Comparison of ENCODE assay signal across 10 mouse cellular contexts in genomic region chr11:96902639-96903635, GRCm38 (mm10). TPM values are rescaled to one million over a fixed set of nuclear protein-coding genes. Genes with fewer than 3 reads are reported as not detected.
DNase-seq lines count a peak whose midpoint lies in the region; ATAC-seq and TF ChIP-seq lines count a peak whose summit lies in the region.
"Had no signal": no experiment of that assay in that cellular context is flagged by ENCODE, and none has a peak within 500 bp of the region (broad histone marks: within the 10 kb centered on the region; RNA-seq: fewer than 3 reads in every experiment).

No protein-coding gene starts in this region.

- H3K36me3 ChIP-seq in hindbrain, embryonic 13.5 days, result peaks cover 3% of the 10 kb centered on the region; the same call in 1 of the 2 replicates
- H3K36me3 ChIP-seq in midbrain, postnatal 0 days (ENCODE audit: insufficient read depth, low read length), result peaks cover 4% of the 10 kb centered on the region; the same call in 1 of the 2 replicates

- TF ChIP-seq POLR2A in cerebellum, adult 2 months (IDR thresholded peaks at IDR 0.05; ENCODE audit: borderline replicate concordance, insufficient read depth, low read length), result no peak

- peaks cover 11% of the 10 kb centered on the region for H3K4me1 ChIP-seq in cerebellum, adult 2 months (ENCODE audit: control insufficient read depth, insufficient read depth, low read length)
- H3K4me1 ChIP-seq in hindbrain, embryonic 13.5 days (replicated peaks), result peaks cover 92% of the 10 kb centered on the region
- peaks cover 3% of the 10 kb centered on the region; the same call in 1 of the 2 replicates for H3K4me1 ChIP-seq in midbrain, postnatal 0 days (ENCODE audit: insufficient read depth, low read length)

- peak; percentile 42 to 44 for DNase-seq in cerebellum, adult 2 months
- DNase-seq in cerebellum, adult 8-10 months, result no peak
- DNase-seq in right cerebral cortex, adult 18-20 months, result peak; percentile 23
- no peak for DNase-seq in right cerebral cortex, postnatal 25 days
- DNase-seq in midbrain, postnatal 0 days (ENCODE audit: low spot score), result peak; percentile 84
- no peak for DNase-seq in urinary bladder, postnatal 10 days (ENCODE audit: low spot score)
- no peak for DNase-seq in left cerebral cortex, adult 8-10 months (ENCODE audit: low spot score in 2 of 2)

- peak overlapping the region; percentile 11; the same call in 1 of the 2 replicates for H3K4me2 ChIP-seq in hindbrain, embryonic 13.5 days
- H3K4me2 ChIP-seq in midbrain, postnatal 0 days (ENCODE audit: low read depth, low read length, poor library complexity, severe bottlenecking), result no peak overlapping the region
- H3K4me2 ChIP-seq: embryonic facial prominence, embryonic 15.5 days; lung, embryonic 15.5 days had no signal

- TF ChIP-seq CTCF in cerebellum, adult 2 months (IDR thresholded peaks at IDR 0.05; ENCODE audit: borderline replicate concordance, insufficient read depth, low read depth, low read length), result no peak
- TF ChIP-seq CTCF in midbrain, postnatal 0 days (IDR thresholded peaks at IDR 0.05), result no peak

- 51% methylated on average over 16 of the region's 16 CpGs for WGBS in cerebellum, adult 2 months
- 5% methylated on average over 16 of the region's 16 CpGs for WGBS in hindbrain, embryonic 13.5 days
- 14% methylated on average over 16 of the region's 16 CpGs for WGBS in midbrain, postnatal 0 days

- 0 out of 2 replicates have a peak overlapping the region, but pooled peaks have one; percentile 2 for H3K9ac ChIP-seq in hindbrain, embryonic 13.5 days
- no peak overlapping the region for H3K9ac ChIP-seq in midbrain, postnatal 0 days (replicated peaks; ENCODE audit: low read length, poor library complexity, severe bottlenecking)
- H3K9ac ChIP-seq: embryonic facial prominence, embryonic 15.5 days; lung, embryonic 15.5 days had no signal

- H3K9me3 ChIP-seq in hindbrain, embryonic 13.5 days, result no peaks in the 10 kb centered on the region
- H3K9me3 ChIP-seq in midbrain, postnatal 0 days (ENCODE audit: low read length), result no peaks in the 10 kb centered on the region
- H3K9me3 ChIP-seq: embryonic facial prominence, embryonic 15.5 days; lung, embryonic 15.5 days had no signal

- ATAC-seq in hindbrain, embryonic 13.5 days (ENCODE audit: low FRiP score), result peak; percentile 65
- no peak for ATAC-seq in midbrain, postnatal 0 days (ENCODE audit: low FRiP score)

- H3K27me3 ChIP-seq in cerebellum, adult 2 months (ENCODE audit: control insufficient read depth, insufficient read depth, low read length), result no peaks in the 10 kb centered on the region
- H3K27me3 ChIP-seq in hindbrain, embryonic 13.5 days, result no peaks in the 10 kb centered on the region
- no peaks in the 10 kb centered on the region for H3K27me3 ChIP-seq in midbrain, postnatal 0 days (ENCODE audit: insufficient read depth, low read length)
- H3K27me3 ChIP-seq: embryonic facial prominence, embryonic 15.5 days; lung, embryonic 15.5 days had no signal

- no peak overlapping the region for H3K4me3 ChIP-seq in cerebellum, adult 2 months (replicated peaks; ENCODE audit: insufficient read depth, low read depth, low read length)
- no peak overlapping the region for H3K4me3 ChIP-seq in hindbrain, embryonic 13.5 days
- no peak overlapping the region for H3K4me3 ChIP-seq in midbrain, postnatal 0 days (ENCODE audit: low read depth, low read length)
- H3K4me3 ChIP-seq: embryonic facial prominence, embryonic 15.5 days; lung, embryonic 15.5 days had no signal

- H3K27ac ChIP-seq in cerebellum, adult 2 months (ENCODE audit: insufficient read depth, low read length), result peak overlapping the region; percentile 43; the same call in 1 of the 2 replicates
- peak overlapping the region; percentile 89 for H3K27ac ChIP-seq in hindbrain, embryonic 13.5 days
- H3K27ac ChIP-seq in midbrain, postnatal 0 days (ENCODE audit: low read depth, low read length), result no peak overlapping the region
- H3K27ac ChIP-seq: embryonic facial prominence, embryonic 15.5 days; lung, embryonic 15.5 days had no signal

RNA-seq across cellular contexts. Expression of gene Cdk5rap3, which starts 13.4 kb away (rescaled TPM):
- 40.7 and 41.2 TPM in 2 replicates for polyA plus RNA-seq in cerebellum, adult 2 months (2012; rRNA removed)
- 92.9 and 100 TPM in 2 replicates for polyA plus RNA-seq in hindbrain, embryonic 13.5 days (2015; fragmentation: Nextera tagmentation; extraction: Ambion mirVana)
- 43.6 and 48.3 TPM in 2 replicates for total RNA-seq in midbrain, postnatal 0 days (2014; rRNA removed)
- polyA plus RNA-seq in midbrain, postnatal 0 days (2015; fragmentation: Nextera tagmentation; extraction: Ambion mirVana), result 83.9 and 85.1 TPM in 2 replicates
- 10 to 100 TPM; 40.6 to 44.6 (median 41.9) TPM for total RNA-seq in left cerebral cortex, adult 8-10 months (2022)

RNA-seq across cellular contexts. Expression of gene Prr15l, which starts 25.0 kb away (rescaled TPM):
- not detected in 2 replicates for polyA plus RNA-seq in cerebellum, adult 2 months (2012; rRNA removed)
- 0.29 and 0.43 TPM in 2 replicates for polyA plus RNA-seq in hindbrain, embryonic 13.5 days (2015; fragmentation: Nextera tagmentation; extraction: Ambion mirVana)
- total RNA-seq in midbrain, postnatal 0 days (2014; rRNA removed), result 0.27 TPM in 1 of 2 replicates, not detected in the other
- 0.51 and 0.56 TPM in 2 replicates for polyA plus RNA-seq in midbrain, postnatal 0 days (2015; fragmentation: Nextera tagmentation; extraction: Ambion mirVana)
- total RNA-seq in left cerebral cortex, adult 8-10 months (2022), result not detected

RNA-seq across cellular contexts. Expression of gene Pnpo, which starts 40.8 kb away (rescaled TPM):
- 55.4 and 59.5 TPM in 2 replicates for polyA plus RNA-seq in cerebellum, adult 2 months (2012; rRNA removed)
- polyA plus RNA-seq in hindbrain, embryonic 13.5 days (2015; fragmentation: Nextera tagmentation; extraction: Ambion mirVana), result 20.5 and 22.6 TPM in 2 replicates
- total RNA-seq in midbrain, postnatal 0 days (2014; rRNA removed), result 26.9 and 28.6 TPM in 2 replicates
- polyA plus RNA-seq in midbrain, postnatal 0 days (2015; fragmentation: Nextera tagmentation; extraction: Ambion mirVana), result 36.8 and 37.4 TPM in 2 replicates
- 10 to 100 TPM; 43.7 to 51.2 (median 48.6) TPM for total RNA-seq in left cerebral cortex, adult 8-10 months (2022)

RNA-seq across cellular contexts. Expression of gene Copz2, which starts 53.3 kb away (rescaled TPM):
- polyA plus RNA-seq in cerebellum, adult 2 months (2012; rRNA removed), result 9.5 and 10.9 TPM in 2 replicates
- 27.3 and 31.7 TPM in 2 replicates for polyA plus RNA-seq in hindbrain, embryonic 13.5 days (2015; fragmentation: Nextera tagmentation; extraction: Ambion mirVana)
- 12.7 and 12.9 TPM in 2 replicates for total RNA-seq in midbrain, postnatal 0 days (2014; rRNA removed)
- 16.7 and 20.3 TPM in 2 replicates for polyA plus RNA-seq in midbrain, postnatal 0 days (2015; fragmentation: Nextera tagmentation; extraction: Ambion mirVana)
- total RNA-seq in left cerebral cortex, adult 8-10 months (2022), result 10 to 100 TPM in 1 of 4 experiments, 1 to 10 TPM in 3; 6.4 to 10.7 (median 6.8) TPM

Comparison
In these comparisons a context has a peak if more than half of its experiments do, and no peak if none do; other contexts are left out.
1. DNase-seq: peak in cerebellum, adult 2 months (2 of 2), right cerebral cortex, adult 18-20 months (single experiment) and midbrain, postnatal 0 days (single experiment); none in cerebellum, adult 8-10 months (single experiment), right cerebral cortex, postnatal 25 days (single experiment), urinary bladder, postnatal 10 days (single experiment) and left cerebral cortex, adult 8-10 months (0 of 2).